Mouse (Mus musculus): ENCODE measurements at regions not wholly inside any gene's neighbourhood (a gene's known extent, or its start where the extent isn't known, plus 50 kb on each side); places are given as distances from the start of the nearest gene placed in this dataset.

- Histone ChIP-seq H3K4me3 (ENCODE audit: control insufficient read depth in 1 of 2, insufficient read depth in 1 of 2, low read depth in 2 of 2, low read length in 2 of 2) (no peak overlapping the region), H3K27me3 (ENCODE audit: control insufficient read depth in 1 of 2, insufficient read depth in 2 of 2, low read length in 2 of 2) (no peaks in the 10 kb centered on the region), H3K4me1 (ENCODE audit: control insufficient read depth in 1 of 2, insufficient read depth in 2 of 2, low read length in 2 of 2) (no peaks in the 10 kb centered on the region), H3K27ac (ENCODE audit: control insufficient read depth, low read depth, low read length) (no peak overlapping the region), H3K79me2 (ENCODE audit: control insufficient read depth, insufficient read depth, low read length, poor library complexity) (no peaks in the 10 kb centered on the region), H3K9ac (ENCODE audit: control insufficient read depth, low read depth, low read length, poor library complexity, severe bottlenecking) (no peak overlapping the region), H3K36me3 (ENCODE audit: control insufficient read depth in 1 of 2, insufficient read depth in 2 of 2, low read length in 2 of 2) (no peaks in the 10 kb centered on the region), H3K9me3 (replicated peaks; ENCODE audit: insufficient read depth, low read length) (no peaks in the 10 kb centered on the region)
- no peak for DNase-seq (ENCODE audit: low read depth, low spot score)
- TF ChIP-seq MAZ (IDR thresholded peaks at IDR 0.05; ENCODE audit: low read depth, low read length), result no peak
- TF ChIP-seq TBP (IDR thresholded peaks at IDR 0.05; ENCODE audit: low read depth, low read length), result no peak
- no peak for TF ChIP-seq POLR2A (IDR thresholded peaks at IDR 0.05; ENCODE audit: control insufficient read depth in 1 of 2, insufficient read depth in 1 of 2, low read depth in 1 of 2, low read length in 2 of 2, poor library complexity in 1 of 2)
- no peak for TF ChIP-seq MAX (IDR thresholded peaks at IDR 0.05; ENCODE audit: low read length)
Observed at GRCm38 (mm10) chr4:105425086-105425485, 267.9 kb downstream of the Plpp3 start.

- Histone ChIP-seq H3K27ac (ENCODE audit: control insufficient read depth, low read depth, low read length) (no peak overlapping the region), H3K4me3 (ENCODE audit: control insufficient read depth in 1 of 2, insufficient read depth in 1 of 2, low read depth in 2 of 2, low read length in 2 of 2) (no peak overlapping the region), H3K79me2 (ENCODE audit: control insufficient read depth, insufficient read depth, low read length, poor library complexity) (no peaks in the 10 kb centered on the region), H3K4me1 (ENCODE audit: control insufficient read depth in 1 of 2, insufficient read depth in 2 of 2, low read length in 2 of 2) (no peaks in the 10 kb centered on the region), H3K9me3 (replicated peaks; ENCODE audit: insufficient read depth, low read length) (no peaks in the 10 kb centered on the region), H3K9ac (ENCODE audit: control insufficient read depth, low read depth, low read length, poor library complexity, severe bottlenecking) (no peak overlapping the region), H3K36me3 (ENCODE audit: control insufficient read depth in 1 of 2, insufficient read depth in 2 of 2, low read length in 2 of 2) (no peaks in the 10 kb centered on the region), H3K27me3 (ENCODE audit: control insufficient read depth in 1 of 2, insufficient read depth in 2 of 2, low read length in 2 of 2) (no peaks in the 10 kb centered on the region)
- DNase-seq (ENCODE audit: low read depth, low spot score), result no peak
- no peak for TF ChIP-seq HCFC1 (IDR thresholded peaks at IDR 0.05; ENCODE audit: low read depth, low read length)
- TF ChIP-seq ZKSCAN1 (IDR thresholded peaks at IDR 0.05; ENCODE audit: low read depth, low read length), result no peak
- TF ChIP-seq GATA1 (IDR thresholded peaks at IDR 0.05; ENCODE audit: low read depth, low read length), result no peak
- TF ChIP-seq POLR2A (IDR thresholded peaks at IDR 0.05; ENCODE audit: control insufficient read depth in 1 of 2, insufficient read depth in 1 of 2, low read depth in 1 of 2, low read length in 2 of 2, poor library complexity in 1 of 2), result no peak
- TF ChIP-seq ZNF384 (IDR thresholded peaks at IDR 0.05; ENCODE audit: low read depth, low read length), result no peak
- TF ChIP-seq MXI1 (IDR thresholded peaks at IDR 0.05; ENCODE audit: low read depth, low read length), result no peak
Observed at GRCm38 (mm10) chr4:105427581-105427980, 270.4 kb downstream of the Plpp3 start.

- Histone ChIP-seq H3K9ac (ENCODE audit: control insufficient read depth, low read depth, low read length, poor library complexity, severe bottlenecking) (no peak overlapping the region), H3K9me3 (replicated peaks; ENCODE audit: insufficient read depth, low read length) (no peaks in the 10 kb centered on the region), H3K36me3 (ENCODE audit: control insufficient read depth in 1 of 2, insufficient read depth in 2 of 2, low read length in 2 of 2) (no peaks in the 10 kb centered on the region), H3K4me1 (ENCODE audit: control insufficient read depth in 1 of 2, insufficient read depth in 2 of 2, low read length in 2 of 2) (no peaks in the 10 kb centered on the region), H3K27ac (ENCODE audit: control insufficient read depth, low read depth, low read length) (no peak overlapping the region), H3K79me2 (ENCODE audit: control insufficient read depth, insufficient read depth, low read length, poor library complexity) (no peaks in the 10 kb centered on the region), H3K27me3 (ENCODE audit: control insufficient read depth in 1 of 2, insufficient read depth in 2 of 2, low read length in 2 of 2) (no peaks in the 10 kb centered on the region), H3K4me3 (ENCODE audit: control insufficient read depth in 1 of 2, insufficient read depth in 1 of 2, low read depth in 2 of 2, low read length in 2 of 2) (no peak overlapping the region)
- no peak for DNase-seq (ENCODE audit: low read depth, low spot score)
- TF ChIP-seq ZNF384 (IDR thresholded peaks at IDR 0.05; ENCODE audit: low read depth, low read length) (no peak), EP300 (IDR thresholded peaks at IDR 0.05; ENCODE audit: low read depth in 1 of 2, low read length in 2 of 2) (no peak), E2F4 (IDR thresholded peaks at IDR 0.05; ENCODE audit: borderline replicate concordance, low read depth, low read length) (no peak), TBP (IDR thresholded peaks at IDR 0.05; ENCODE audit: low read depth, low read length) (no peak), SIN3A (IDR thresholded peaks at IDR 0.05; ENCODE audit: low read length) (no peak), MAFK (IDR thresholded peaks at IDR 0.05; ENCODE audit: borderline replicate concordance, low read depth, low read length) (no peak), BHLHE40 (IDR thresholded peaks at IDR 0.05; ENCODE audit: borderline replicate concordance, low read depth, low read length) (no peak), MEF2A (IDR thresholded peaks at IDR 0.05; ENCODE audit: extremely low read depth, insufficient replicate concordance, low read depth, low read length, poor library complexity, severe bottlenecking) (no peak), NELFE (IDR thresholded peaks at IDR 0.05; ENCODE audit: low read depth, low read length) (no peak), TCF12 (IDR thresholded peaks at IDR 0.05; ENCODE audit: low read depth, low read length) (no peak), SMC3 (IDR thresholded peaks at IDR 0.05; ENCODE audit: low read depth, low read length) (no peak), GABPA (IDR thresholded peaks at IDR 0.05; ENCODE audit: low read depth, low read length) (no peak), CTCF (IDR thresholded peaks at IDR 0.05 in 2 of 3, conservative IDR thresholded peaks at IDR 0.05 in 1 of 3; ENCODE audit: control insufficient read depth in 1 of 3, insufficient read depth in 1 of 3, low read depth in 2 of 3, low read length in 3 of 3, poor library complexity in 1 of 3, severe bottlenecking in 1 of 3) (no peak), RAD21 (IDR thresholded peaks at IDR 0.05; ENCODE audit: low read depth, low read length) (no peak), USF2 (IDR thresholded peaks at IDR 0.05; ENCODE audit: borderline replicate concordance in 1 of 2, insufficient read depth in 1 of 2, low read depth in 1 of 2, low read length in 2 of 2) (no peak), ZC3H11A (IDR thresholded peaks at IDR 0.05; ENCODE audit: low read depth, low read length) (no peak), HCFC1 (IDR thresholded peaks at IDR 0.05; ENCODE audit: low read depth, low read length) (no peak), ETS1 (IDR thresholded peaks at IDR 0.05; ENCODE audit: low read depth, low read length) (no peak), MAZ (IDR thresholded peaks at IDR 0.05; ENCODE audit: low read depth, low read length) (no peak)
Observed at GRCm38 (mm10) chr4:105429381-105430100, 272.4 kb downstream of the Plpp3 start.
